ENCODE assay signal across 8 mouse cellular contexts in genomic region chr1:194816913-194817312, GRCm38 (mm10).
DNase-seq lines count a peak whose midpoint lies in the region; ATAC-seq and TF ChIP-seq lines count a peak whose summit lies in the region.

No protein-coding gene starts in this region.

- no peaks in the 10 kb centered on the region for H3K9me3 ChIP-seq in hindbrain, postnatal 0 days (ENCODE audit: low read length)

- H3K27me3 ChIP-seq in hindbrain, postnatal 0 days (ENCODE audit: insufficient read depth, low read length), result no peaks in the 10 kb centered on the region

- no peak overlapping the region for H3K4me2 ChIP-seq in hindbrain, postnatal 0 days (ENCODE audit: low read depth, low read length)

- 35% methylated on average over 2 of the region's 2 CpGs for WGBS in hindbrain, postnatal 0 days

- no peak overlapping the region for H3K9ac ChIP-seq in hindbrain, postnatal 0 days (replicated peaks; ENCODE audit: low read length)

- ATAC-seq in hindbrain, postnatal 0 days, result peak; percentile 92
- ATAC-seq in activated CD4-positive, CD25-positive, alpha-beta regulatory T cell, adult 4 months, result no peak

- intact Hi-C loops in gastrocnemius, adult 2 months (cut with DNase I), result loop anchor here (2.0 to 5.0 kb wide), 2 partner anchors 65 to 198 kb away; partner anchors contain the start of gene Plxna2

- H3K4me1 ChIP-seq in hindbrain, postnatal 0 days (ENCODE audit: insufficient read depth, low read length), result no peaks in the 10 kb centered on the region

- peaks cover 9% of the 10 kb centered on the region for H3K36me3 ChIP-seq in hindbrain, postnatal 0 days (ENCODE audit: insufficient read depth, low read length)

- DNase-seq in adipocyte (ENCODE audit: low spot score), result peak; percentile 84
- peak; percentile 49 to 75 for DNase-seq in cerebellum, postnatal 4 days (ENCODE audit: low spot score in 2 of 2)
- DNase-seq in gastrocnemius, adult 2 months, result peak; percentile 80
- DNase-seq in hindbrain, postnatal 0 days (ENCODE audit: low spot score), result peak; percentile 87
- peak; percentile 76 to 85 for DNase-seq in left cerebral cortex, adult 18-20 months (ENCODE audit: low spot score in 2 of 2)
- DNase-seq in lung, postnatal 4 days, result peak; percentile 69 to 78
- peak; percentile 52 to 59 for DNase-seq in right cerebral cortex, postnatal 36 days (ENCODE audit: low spot score in 2 of 2)

- H3K4me3 ChIP-seq in gastrocnemius, adult 2 months, result no peak overlapping the region
- H3K4me3 ChIP-seq in hindbrain, postnatal 0 days (ENCODE audit: low read length), result no peak overlapping the region

- peak; percentile 94 for TF ChIP-seq CTCF in gastrocnemius, adult 2 months (IDR thresholded peaks at IDR 0.05)
- TF ChIP-seq CTCF in hindbrain, postnatal 0 days (IDR thresholded peaks at IDR 0.05; ENCODE audit: low read depth), result peak; percentile 90

- H3K27ac ChIP-seq in gastrocnemius, adult 2 months, result no peak overlapping the region
- no peak overlapping the region for H3K27ac ChIP-seq in hindbrain, postnatal 0 days
